Mouse (Mus musculus) left cerebral cortex, adult 11 months (tissue): ENCODE results near the gene Tspan17.

Source experiments
- DNase-seq: peaks from one replicate; pipeline ENCODE4 v3.0.0; 2022; ENCODE audit warnings: low spot score

The Tspan17 gene

GRCm38 (mm10) chr13:54805134-54805838 is 16.1 kb downstream of the Tspan17 start:
- DNase-seq, result no peak

DNA sequence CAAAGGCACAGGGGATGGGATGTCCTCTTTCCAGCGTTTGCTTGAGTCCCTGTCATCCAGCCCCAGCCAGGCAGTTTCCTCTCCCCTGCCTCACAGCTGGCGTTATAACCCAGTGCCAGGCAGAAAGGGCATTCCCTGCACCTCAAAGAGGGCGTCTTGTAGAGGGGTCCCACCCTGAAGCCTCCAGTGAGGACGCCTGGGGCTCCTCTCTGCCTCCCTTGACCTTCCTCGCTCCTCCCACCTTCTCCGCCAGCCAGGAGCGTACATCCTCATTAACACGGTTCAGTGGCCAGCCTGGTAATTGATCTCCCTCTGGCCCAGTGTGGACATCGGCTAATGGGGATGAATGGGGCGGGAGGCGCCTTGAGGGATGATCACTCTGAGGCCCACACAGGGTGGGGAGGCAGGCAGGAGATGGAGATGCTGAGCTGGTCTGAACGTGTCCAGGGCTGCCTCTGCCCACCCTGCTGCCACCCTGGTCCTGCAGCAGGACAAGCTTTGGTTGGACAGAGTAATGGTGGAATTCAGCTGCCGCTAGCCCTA is 17.3 kb downstream of the Tspan17 start:
- no peak for DNase-seq

DNA sequence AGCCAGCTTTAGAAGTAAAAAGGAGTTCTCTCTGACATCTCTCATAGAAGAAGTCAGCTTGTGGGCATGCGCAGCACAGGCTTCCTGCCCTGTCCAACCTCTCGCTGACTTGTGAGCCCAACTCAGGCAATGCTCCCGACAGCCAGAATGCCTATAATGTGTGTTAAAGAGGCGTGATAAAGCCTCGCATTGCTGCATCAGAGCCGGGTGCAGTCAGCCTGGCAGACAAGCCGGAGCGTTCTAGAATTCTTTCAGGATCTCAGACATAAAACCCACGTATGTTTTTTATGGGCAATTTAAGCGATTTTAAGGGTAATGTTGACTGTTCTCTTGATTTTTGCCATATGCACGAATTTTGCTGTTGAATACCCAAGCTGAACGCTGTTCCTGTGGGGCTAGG is 18.9 kb downstream of the Tspan17 start:
- DNase-seq, result no peak

DNA sequence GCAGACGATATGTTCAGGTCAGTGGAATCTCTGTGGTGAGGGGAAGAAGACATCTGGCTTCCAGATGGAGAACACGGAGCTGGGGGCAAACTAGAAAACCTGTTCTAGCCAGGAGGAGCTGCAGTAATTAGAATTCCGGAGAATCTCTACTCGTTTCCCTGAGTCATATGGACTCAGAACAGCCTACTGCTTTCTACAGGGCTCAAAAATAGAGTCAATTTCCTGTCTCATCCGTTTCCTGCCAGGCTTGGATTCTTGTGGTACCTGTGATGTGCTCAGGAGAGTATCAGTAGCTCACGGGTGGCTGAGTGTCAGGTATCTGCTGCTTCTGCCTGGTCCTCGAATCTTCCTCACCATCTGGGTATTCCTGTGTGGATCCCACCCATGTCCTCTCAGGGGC is 22.3 kb downstream of the Tspan17 start:
- no peak for DNase-seq

DNA sequence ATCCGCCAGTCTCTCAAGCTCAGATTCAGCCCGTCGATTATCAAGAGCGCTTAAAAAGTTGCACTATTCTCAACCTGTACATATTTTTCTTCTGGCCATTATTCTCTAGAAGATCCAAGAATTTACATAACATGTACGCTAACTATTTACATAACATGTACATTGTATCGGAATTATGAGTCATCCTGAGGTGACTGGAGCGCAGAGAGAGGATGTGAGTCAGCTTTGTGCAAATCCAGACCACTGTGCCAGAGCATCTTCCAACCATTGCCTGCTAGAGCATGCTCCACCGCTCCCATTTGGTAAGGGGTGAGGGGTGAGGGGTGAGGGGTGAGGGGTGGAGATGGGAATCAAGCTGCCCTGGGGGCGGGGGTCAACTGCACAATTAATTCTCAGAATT is 24.2 kb downstream of the Tspan17 start:
- no peak for DNase-seq

DNA sequence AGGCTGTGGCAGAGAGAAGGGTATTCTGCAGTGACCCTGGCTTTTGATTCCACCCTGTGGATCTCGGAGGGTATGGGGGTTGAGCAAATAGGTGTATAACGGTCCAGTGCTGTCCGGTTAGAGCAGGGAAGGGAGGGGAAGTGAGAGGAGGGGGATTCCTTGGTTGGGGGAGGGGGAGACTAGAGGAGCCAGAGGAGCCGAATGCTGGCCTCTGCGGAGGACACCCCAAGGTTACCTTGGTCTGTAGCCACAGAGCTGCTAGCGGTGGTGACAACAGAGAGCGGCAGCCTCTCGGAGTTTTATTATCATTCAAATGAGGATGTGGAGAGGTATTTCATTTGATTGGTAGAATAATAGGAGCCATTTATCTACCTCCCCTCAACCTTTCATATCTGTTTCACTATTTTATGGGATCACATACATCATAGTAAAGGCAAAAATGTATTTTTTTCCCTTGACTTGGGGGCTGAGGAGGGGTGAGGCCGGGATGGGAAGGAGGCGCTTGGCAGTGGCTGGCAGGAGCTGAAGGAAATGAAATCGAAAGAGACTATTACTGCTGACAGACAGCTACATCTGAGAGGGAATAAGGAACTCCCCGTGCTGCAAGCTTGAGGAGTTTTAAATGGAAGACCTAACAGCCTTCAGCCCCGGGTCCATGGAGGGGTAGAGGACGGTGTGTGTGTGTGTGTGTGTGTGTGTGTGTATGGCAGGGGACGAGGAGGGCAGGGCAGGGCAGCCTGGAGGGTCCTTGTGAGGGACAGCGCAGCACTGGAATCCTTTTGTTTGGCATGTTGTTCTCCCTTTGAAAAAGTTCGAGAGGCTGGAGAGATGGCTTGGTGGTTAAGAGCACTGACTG is 29.4 kb downstream of the Tspan17 start:
- DNase-seq, result no peak

DNA sequence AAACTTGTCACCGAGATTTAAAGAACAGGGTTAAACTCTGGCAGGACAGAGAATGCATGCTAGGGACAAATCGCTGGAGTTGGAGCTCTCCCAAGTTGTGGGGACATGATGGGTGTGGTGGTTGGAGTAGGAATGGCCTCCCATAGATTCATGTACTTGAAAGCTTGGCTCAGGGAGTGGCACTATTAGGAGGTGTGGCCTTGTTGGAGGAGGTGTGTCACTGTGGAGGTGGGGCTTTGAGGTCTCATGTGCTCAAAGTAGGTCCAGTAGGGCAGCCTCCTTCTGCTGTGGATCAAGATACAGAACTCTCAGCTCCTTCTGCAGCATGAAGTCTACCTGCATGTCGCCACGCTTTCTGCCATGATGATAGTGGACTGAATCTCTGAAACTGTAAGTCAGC is 31.9 kb downstream of the Tspan17 start:
- no peak for DNase-seq

GRCm38 (mm10) chr13:54821931-54822330 is 32.8 kb downstream of the Tspan17 start:
- DNase-seq, result no peak

- no peak for DNase-seq
These were observed 35.1 kb downstream of the Tspan17 start for GRCm38 (mm10) chr13:54824111-54824931.

GRCm38 (mm10) chr13:54827992-54828391 is 38.8 kb downstream of the Tspan17 start:
- DNase-seq, result no peak

DNA sequence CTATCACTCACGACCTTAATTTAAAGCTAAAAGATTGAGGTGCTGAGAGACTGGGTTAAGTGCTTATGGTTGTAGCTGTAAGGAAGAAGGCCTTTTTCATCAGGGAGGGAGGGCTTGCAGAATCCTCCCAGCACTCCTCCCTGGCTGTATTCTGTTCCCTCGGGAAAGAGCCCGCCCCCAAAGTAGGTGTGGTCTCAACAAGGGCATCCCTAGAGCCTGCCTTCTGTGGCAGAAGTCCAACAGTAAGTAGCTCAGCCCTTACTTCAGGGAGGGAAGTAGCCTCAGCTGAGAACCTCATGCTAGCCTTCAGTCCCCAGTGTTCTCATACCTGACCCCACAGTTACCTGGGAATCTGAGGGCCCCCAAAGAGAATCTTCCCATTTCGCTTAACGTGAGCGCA is 39.3 kb downstream of the Tspan17 start:
- DNase-seq, result no peak

DNA sequence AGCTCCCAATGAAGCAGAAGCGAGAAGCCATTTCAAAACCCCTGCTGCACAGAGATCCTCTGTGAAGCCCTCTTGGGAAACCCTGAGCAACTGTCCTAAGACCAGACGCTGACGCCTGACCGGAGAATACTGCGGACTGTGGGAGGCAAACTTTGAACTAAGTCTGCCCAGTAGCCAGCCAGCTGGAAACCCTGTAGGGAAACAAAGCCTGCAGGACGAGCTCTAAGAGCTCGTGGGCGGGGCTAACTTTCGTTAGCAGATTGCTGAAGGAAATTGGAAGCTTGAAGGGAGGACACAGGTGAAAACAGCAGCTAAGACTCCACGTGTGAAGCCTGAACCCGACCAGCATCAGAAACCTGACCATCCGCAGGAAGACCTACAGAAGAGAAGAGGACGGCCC is 40.3 kb downstream of the Tspan17 start:
- no peak for DNase-seq

GRCm38 (mm10) chr13:54836351-54837030 is 47.3 kb downstream of the Tspan17 start:
- no peak for DNase-seq

- DNase-seq, result no peak
These were observed 47.9 kb downstream of the Tspan17 start for GRCm38 (mm10) chr13:54837061-54837460.

GRCm38 (mm10) chr13:54837471-54837889 is 48.3 kb downstream of the Tspan17 start:
- DNase-seq, result no peak

DNA sequence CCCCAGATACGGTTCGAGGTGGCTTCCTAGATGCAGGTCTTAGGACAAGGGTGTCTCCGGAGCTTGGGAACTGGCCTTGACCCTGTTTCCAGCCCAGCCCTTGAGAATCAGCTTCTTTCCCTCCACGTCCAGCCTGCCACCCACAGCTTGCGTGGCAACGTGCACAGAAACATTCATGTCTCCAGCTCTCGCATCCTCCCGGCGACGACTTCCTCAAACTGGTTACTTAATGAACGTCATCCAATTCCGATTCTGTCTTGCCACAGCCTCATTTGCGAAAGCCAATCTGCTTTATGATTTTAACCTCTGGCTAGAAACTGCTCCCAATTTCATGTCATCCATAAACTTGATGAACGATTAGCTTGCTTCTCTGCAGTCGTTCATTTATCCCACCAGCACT is 49.4 kb downstream of the Tspan17 start:
- DNase-seq, result no peak

DNA sequence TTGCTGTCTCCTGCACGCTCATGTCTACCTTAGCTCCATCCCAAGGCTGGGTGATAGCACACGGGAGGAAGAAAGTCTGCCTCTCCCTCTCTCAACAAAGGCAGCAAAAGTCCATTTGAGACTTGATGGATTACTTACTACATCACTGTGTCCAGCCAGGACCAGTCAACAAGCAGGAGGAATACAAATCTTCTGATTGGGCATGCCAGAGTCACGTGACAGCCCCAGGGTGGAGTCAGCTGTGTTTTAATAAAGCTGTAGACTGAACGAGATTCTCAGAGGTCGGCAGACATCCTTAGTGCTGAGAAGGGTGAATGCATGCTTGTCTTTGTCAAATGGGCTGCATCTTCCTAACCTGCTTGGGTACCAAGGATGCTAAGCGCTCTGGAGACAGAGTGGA is 50.0 kb downstream of the Tspan17 start:
- no peak for DNase-seq

DNA sequence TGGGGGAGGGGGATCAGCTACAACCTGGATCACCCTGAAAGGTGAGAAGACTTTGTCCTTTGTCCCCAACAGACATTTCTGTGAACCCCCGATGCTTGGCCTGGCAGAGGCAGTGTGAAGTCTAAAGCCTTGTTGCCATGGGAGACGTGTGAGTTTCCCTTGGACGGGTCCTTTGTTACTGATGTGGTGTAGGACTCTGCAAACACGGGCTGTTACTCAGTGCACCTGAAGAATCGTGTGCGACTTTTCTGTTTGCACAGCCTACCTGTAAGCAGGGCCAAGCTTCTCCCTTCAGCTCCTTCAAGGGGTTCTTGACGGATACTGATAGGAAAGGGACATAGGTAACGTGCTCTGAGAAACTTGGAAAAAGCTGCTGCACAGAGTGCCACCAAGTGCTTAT is 55.4 kb downstream of the Tspan17 start:
- no peak for DNase-seq
